Mouse (Mus musculus) gonadal fat pad, adult 2 months (tissue): ENCODE results near the gene Mrpl18. TPM values are rescaled to one million over a fixed set of nuclear protein-coding genes. Genes with fewer than 3 reads are reported as not detected.
"Not testable (repeated sequence)": the region's sequence is repeated elsewhere in the genome, so short reads cannot be mapped to it uniquely, and the experiment has no call there.

Experiments
- DNase-seq: peaks from one replicate; pipeline ENCODE4 v3.0.0-alpha.2; 2012; ENCODE audit warnings: low read depth
- polyA plus RNA-seq: library from polyadenylated mRNA; depleted of rRNA; stranded (reverse); fragments of >200 nt; gene quantifications from 2 replicates; pipeline ENCODE4 v1.2.3, GENCODE M21; 2012; rRNA removed

The Mrpl18 gene
- polyA plus RNA-seq = 26.7 and 27.6 TPM in 2 replicates

GRCm38 (mm10) chr17:12915881-12916583 is at the start of gene Mrpl18:
TSS of gene Mrpl18 (minus strand) at chr17:12916345.
- DNase-seq = peak; percentile 90

GRCm38 (mm10) chr17:12963476-12963875 is 47.3 kb upstream of the Mrpl18 start:
- DNase-seq = no peak

GRCm38 (mm10) chr17:12960331-12960873 is 44.3 kb upstream of the Mrpl18 start, which contains the start of gene Acat2:
TSS of gene Acat2 (minus strand) at chr17:12960747.
- peak; percentile 40 for DNase-seq

GRCm38 (mm10) chr17:12959377-12959776 is 43.2 kb upstream of the Mrpl18 start:
- not testable (repeated sequence) for DNase-seq

GRCm38 (mm10) chr17:12956664-12957063 is 40.5 kb upstream of the Mrpl18 start:
- no peak for DNase-seq

GRCm38 (mm10) chr17:12949669-12950068 is 33.5 kb upstream of the Mrpl18 start:
- no peak for DNase-seq

GRCm38 (mm10) chr17:12942459-12943162 is 26.5 kb upstream of the Mrpl18 start:
- no peak for DNase-seq

GRCm38 (mm10) chr17:12941543-12942260 is 25.6 kb upstream of the Mrpl18 start:
- DNase-seq = no peak

- no peak for DNase-seq
Measured at GRCm38 (mm10) chr17:12940151-12940805, 24.1 kb upstream of the Mrpl18 start, which contains the start of gene Acat3. TSS of gene Acat3 (minus strand) at chr17:12940600.

- not testable (repeated sequence) for DNase-seq
Measured at GRCm38 (mm10) chr17:12939377-12940148, 23.4 kb upstream of the Mrpl18 start.

- DNase-seq = no peak
Measured at GRCm38 (mm10) chr17:12938077-12938476, 21.9 kb upstream of the Mrpl18 start.

- no peak for DNase-seq
Measured at GRCm38 (mm10) chr17:12937412-12937970, 21.3 kb upstream of the Mrpl18 start.

- no peak for DNase-seq
Measured at GRCm38 (mm10) chr17:12935719-12936118, 19.6 kb upstream of the Mrpl18 start.

- not testable (repeated sequence) for DNase-seq
Measured at GRCm38 (mm10) chr17:12931576-12931975, 15.4 kb upstream of the Mrpl18 start.

- DNase-seq = no peak
Measured at GRCm38 (mm10) chr17:12925703-12926180, 9.6 kb upstream of the Mrpl18 start.

GRCm38 (mm10) chr17:12925001-12925400 is 8.9 kb upstream of the Mrpl18 start:
- DNase-seq = peak; percentile 42

- no peak for DNase-seq
Measured at GRCm38 (mm10) chr17:12921073-12921472, 4.9 kb upstream of the Mrpl18 start.

GRCm38 (mm10) chr17:12916588-12917380 is 639 bp upstream of the Mrpl18 start:
- no peak for DNase-seq

- no peak for DNase-seq
Measured at GRCm38 (mm10) chr17:12915488-12915880, 661 bp downstream of the Mrpl18 start, which contains the start of gene Tcp1. TSS of gene Tcp1 (plus strand) at chr17:12915701.
